Mouse (Mus musculus) hindbrain, embryonic 11.5 days (tissue): ENCODE measurements at regions not wholly inside any gene's neighbourhood (a gene's known extent, or its start where the extent isn't known, plus 50 kb on each side); places are given as distances from the start of the nearest gene placed in this dataset.

Source experiments
- ATAC-seq: fragments of 200-750 bp; cut with Nextera tagmentation; 2 replicates; pipeline ENCODE4 v1.8.0; 2017; ENCODE audit warnings: mild to moderate bottlenecking, moderate TSS enrichment, moderate library complexity; ENCODE audit not compliant: low FRiP score
- DNase-seq: peaks from one replicate; pipeline ENCODE4 v3.0.0-alpha.2; 2015; ENCODE audit warnings: low spot score
- H3K27ac ChIP-seq: fragments of 300-500 bp; sonication (generic); 2 replicates; pipeline ENCODE4 v1.5.1; 2014; ENCODE audit warnings: mild to moderate bottlenecking, low read depth, low read length
- H3K27me3 ChIP-seq: fragments of 300-500 bp; sonication (generic); 2 replicates; pipeline ENCODE4 v1.6.1; 2014; ENCODE audit warnings: mild to moderate bottlenecking, low read length, moderate library complexity, mixed read lengths; ENCODE audit not compliant: control insufficient read depth, insufficient read depth
- H3K36me3 ChIP-seq: fragments of 300-500 bp; sonication (generic); 2 replicates; pipeline ENCODE4 v1.6.1; 2014; ENCODE audit warnings: mild to moderate bottlenecking, low read length, moderate library complexity, mixed read lengths; ENCODE audit not compliant: control insufficient read depth, insufficient read depth
- H3K4me1 ChIP-seq: fragments of 300-500 bp; sonication (generic); replicated peaks from 2 replicates; pipeline ENCODE4 v1.6.1; 2014; ENCODE audit warnings: low read length, mixed read lengths; ENCODE audit not compliant: control insufficient read depth, insufficient read depth
- H3K4me2 ChIP-seq: fragments of 300-500 bp; sonication (generic); replicated peaks from 2 replicates; pipeline ENCODE4 v1.6.1; 2014; ENCODE audit warnings: mild to moderate bottlenecking, low read depth, low read length
- H3K4me3 ChIP-seq: fragments of 300-500 bp; sonication (generic); 2 replicates; pipeline ENCODE4 v1.5.1; 2014; ENCODE audit warnings: low read depth, low read length
- H3K9ac ChIP-seq: fragments of 300-500 bp; sonication (generic); 2 replicates; pipeline ENCODE4 v1.6.1; 2014; ENCODE audit warnings: low read depth, low read length
- H3K9me3 ChIP-seq: fragments of 300-500 bp; sonication (generic); 2 replicates; pipeline ENCODE4 v1.6.1; 2016; ENCODE audit warnings: low read length; ENCODE audit not compliant: control insufficient read depth
- WGBS: fragments of 180-500 bp; shearing (Covaris S2); extraction: QIAGEN DNeasy Blood & Tissue Kit; methylation state at CpG from one replicate; pipeline ENCODE4 v1.1.7; 2014; 5-methylcytosine and 5-hydroxymethylcytosine counted together

- WGBS, result 93% methylated on average over 4 of the region's 4 CpGs
- no peak overlapping the region for H3K4me3 ChIP-seq
- DNase-seq, result no peak
These were observed 137.2 kb upstream of the Klf12 start for GRCm38 (mm10) chr14:100421666-100422065.

GRCm38 (mm10) chr14:100415099-100415498 is 130.6 kb upstream of the Klf12 start:
- WGBS, result 66% methylated on average over 4 of the region's 4 CpGs
- Histone ChIP-seq H3K4me2 (no peak overlapping the region), H3K4me3 (no peak overlapping the region), H3K4me1 (no peaks in the 10 kb centered on the region), H3K36me3 (no peaks in the 10 kb centered on the region), H3K27me3 (no peaks in the 10 kb centered on the region), H3K27ac (no peak overlapping the region), H3K9me3 (no peaks in the 10 kb centered on the region), H3K9ac (no peak overlapping the region)
- no peak for DNase-seq
- no peak for ATAC-seq

More at GRCm38 (mm10) chr14:100421666-100422065, 137.2 kb upstream of the Klf12 start:
- Histone ChIP-seq H3K27me3 (no peaks in the 10 kb centered on the region), H3K36me3 (no peaks in the 10 kb centered on the region), H3K4me2 (no peak overlapping the region), H3K27ac (no peak overlapping the region), H3K4me1 (no peaks in the 10 kb centered on the region), H3K9ac (no peak overlapping the region), H3K9me3 (no peaks in the 10 kb centered on the region)
- ATAC-seq, result no peak

- Histone ChIP-seq H3K9me3 (no peaks in the 10 kb centered on the region), H3K36me3 (no peaks in the 10 kb centered on the region), H3K9ac (no peak overlapping the region), H3K4me1 (no peaks in the 10 kb centered on the region), H3K4me3 (no peak overlapping the region), H3K4me2 (no peak overlapping the region), H3K27ac (no peak overlapping the region), H3K27me3 (no peaks in the 10 kb centered on the region)
- 96% methylated on average over 1 of the region's 1 CpGs for WGBS
- no peak for DNase-seq
- ATAC-seq, result no peak
These were observed 127.7 kb upstream of the Klf12 start for GRCm38 (mm10) chr14:100412211-100412610.

- Histone ChIP-seq H3K27me3 (no peaks in the 10 kb centered on the region), H3K9ac (no peak overlapping the region), H3K4me2 (no peak overlapping the region), H3K27ac (no peak overlapping the region), H3K4me3 (no peak overlapping the region), H3K36me3 (no peaks in the 10 kb centered on the region), H3K9me3 (no peaks in the 10 kb centered on the region), H3K4me1 (no peaks in the 10 kb centered on the region)
- 95% methylated on average over 5 of the region's 5 CpGs for WGBS
- ATAC-seq (no peak), DNase-seq (no peak)
These were observed 112.7 kb upstream of the Klf12 start for GRCm38 (mm10) chr14:100397191-100397590.

GRCm38 (mm10) chr14:100375218-100375983 is 90.9 kb upstream of the Klf12 start:
- H3K9ac ChIP-seq, result no peak overlapping the region
- no peaks in the 10 kb centered on the region for H3K27me3 ChIP-seq
- no peaks in the 10 kb centered on the region for H3K9me3 ChIP-seq
- no peaks in the 10 kb centered on the region for H3K4me1 ChIP-seq
- no peak for DNase-seq
- WGBS, result 28% methylated on average over 8 of the region's 8 CpGs
- H3K4me2 ChIP-seq, result peak overlapping the region; percentile 29
- peak overlapping the region; percentile 70 for H3K27ac ChIP-seq
- peak; percentile 92 for ATAC-seq
- no peaks in the 10 kb centered on the region for H3K36me3 ChIP-seq
- H3K4me3 ChIP-seq, result peak overlapping the region; percentile 2; the same call in 1 of the 2 replicates

GRCm38 (mm10) chr14:100374494-100375217 is 90.2 kb upstream of the Klf12 start:
- DNase-seq (peak; percentile 62), ATAC-seq (peak; percentile 94)
- WGBS, result 36% methylated on average over 18 of the region's 18 CpGs
- no peaks in the 10 kb centered on the region for H3K36me3 ChIP-seq
- 0 out of 2 replicates have a peak overlapping the region, but pooled peaks have one; percentile 19 for H3K9ac ChIP-seq
- peak overlapping the region; percentile 70 for H3K27ac ChIP-seq
- H3K4me2 ChIP-seq, result peak overlapping the region; percentile 29
- H3K4me3 ChIP-seq, result peak overlapping the region; percentile 2; the same call in 1 of the 2 replicates
- H3K27me3 ChIP-seq, result no peaks in the 10 kb centered on the region
- H3K4me1 ChIP-seq, result no peaks in the 10 kb centered on the region
- H3K9me3 ChIP-seq, result no peaks in the 10 kb centered on the region

GRCm38 (mm10) chr14:100366234-100366864 is 81.9 kb upstream of the Klf12 start:
- no peak for DNase-seq
- ATAC-seq, result no peak
- WGBS, result 93% methylated on average over 5 of the region's 5 CpGs
- H3K36me3 ChIP-seq, result no peaks in the 10 kb centered on the region
- no peak overlapping the region for H3K9ac ChIP-seq
- H3K27me3 ChIP-seq, result no peaks in the 10 kb centered on the region
- no peak overlapping the region for H3K4me2 ChIP-seq
- no peak overlapping the region for H3K27ac ChIP-seq
- H3K4me1 ChIP-seq, result no peaks in the 10 kb centered on the region
- no peak overlapping the region for H3K4me3 ChIP-seq
- no peaks in the 10 kb centered on the region for H3K9me3 ChIP-seq

- ATAC-seq, result no peak
These were observed 78.3 kb upstream of the Klf12 start for GRCm38 (mm10) chr14:100362786-100363185.

More at GRCm38 (mm10) chr14:100362786-100363185, 78.3 kb upstream of the Klf12 start:
- H3K27ac ChIP-seq, result no peak overlapping the region
- H3K4me2 ChIP-seq, result no peak overlapping the region
- H3K4me3 ChIP-seq, result no peak overlapping the region
- H3K36me3 ChIP-seq, result no peaks in the 10 kb centered on the region
- H3K4me1 ChIP-seq, result no peaks in the 10 kb centered on the region
- no peaks in the 10 kb centered on the region for H3K27me3 ChIP-seq
- 84% methylated on average over 3 of the region's 3 CpGs for WGBS
- no peak for DNase-seq
- H3K9ac ChIP-seq, result no peak overlapping the region
- H3K9me3 ChIP-seq, result no peaks in the 10 kb centered on the region
